Comparison of ENCODE assay signal across 1 mouse cellular context in genomic region chr10:78159252-78159878, GRCm38 (mm10).
TF ChIP-seq lines count a peak whose summit lies in the region.

No protein-coding gene starts in this region.

TF ChIP-seq in MEL, 35 proteins besides CTCF, POLR2A, EP300 and RAD21 (continued from another document):
- TF ChIP-seq UBTF (IDR thresholded peaks at IDR 0.05; ENCODE audit: borderline replicate concordance, insufficient read depth, low read depth, low read length), result no peak
- TF ChIP-seq JUND (IDR thresholded peaks at IDR 0.05; ENCODE audit: low read depth, low read length), result no peak
